In genomic region chr17:34217986-34218385, GRCm38 (mm10) we compare ENCODE assay signal across 16 mouse cellular contexts. TPM values are rescaled to one million over a fixed set of nuclear protein-coding genes. Genes with fewer than 3 reads are reported as not detected.
DNase-seq lines count a peak whose midpoint lies in the region; TF ChIP-seq lines count a peak whose summit lies in the region.
"Had no signal": no experiment of that assay in that cellular context is flagged by ENCODE, and none has a peak within 500 bp of the region (broad histone marks: within the 10 kb centered on the region; RNA-seq: fewer than 3 reads in every experiment).

No protein-coding gene starts in this region.

- no peaks in the 10 kb centered on the region for H3K79me2 ChIP-seq in heart, adult 2 months (replicated peaks; ENCODE audit: control insufficient read depth, insufficient read depth, low read length)

- 78% methylated on average over 5 of the region's 5 CpGs for WGBS in heart, adult 2 months

- no peak overlapping the region for H3K4me3 ChIP-seq in heart, adult 2 months
- H3K4me3 ChIP-seq: embryonic facial prominence, embryonic 13.5 days; forebrain, embryonic 12.5 days; heart, embryonic 12.5 days; hindbrain, embryonic 10.5 days had no signal

- H3K27me3 ChIP-seq in heart, adult 2 months (ENCODE audit: control insufficient read depth, insufficient read depth, low read length), result no peaks in the 10 kb centered on the region

- DNase-seq in adrenal gland, adult (ENCODE audit: inconsistent age in 2 of 2, low spot score in 1 of 2), result peak; percentile 3 to 21
- no peak for DNase-seq in adrenal gland, postnatal 25 days
- peak in 1 of 2 experiments; percentile 13 for DNase-seq in heart, adult 2 months
- DNase-seq in heart, adult 8-10 months (ENCODE audit: low spot score), result no peak
- DNase-seq in testis, postnatal 10 days (ENCODE audit: low spot score), result peak; percentile 38
- no peak for DNase-seq in testis, postnatal 14 days (ENCODE audit: low spot score)
- peak; percentile 0 to 1 for DNase-seq in B cell, adult 2 months
- DNase-seq: cerebellum, adult 11-12 months; cerebellum, adult 9-10 months; cerebellum, postnatal 36 days had no signal

- no peak for TF ChIP-seq CTCF in heart, adult 2 months (IDR thresholded peaks at IDR 0.05)

- no peak overlapping the region for H3K9ac ChIP-seq in heart, adult 2 months (ENCODE audit: low read depth, low read length)
- H3K9ac ChIP-seq: embryonic facial prominence, embryonic 13.5 days; forebrain, embryonic 12.5 days; heart, embryonic 12.5 days; hindbrain, embryonic 14.5 days had no signal

- peak overlapping the region; percentile 80 for H3K27ac ChIP-seq in heart, adult 2 months
- H3K27ac ChIP-seq: embryonic facial prominence, embryonic 13.5 days; forebrain, embryonic 12.5 days; hindbrain, embryonic 10.5 days; hindbrain, embryonic 14.5 days had no signal

- H3K36me3 ChIP-seq in heart, adult 2 months (ENCODE audit: control insufficient read depth, insufficient read depth, low read length), result no peaks in the 10 kb centered on the region
- H3K36me3 ChIP-seq: embryonic facial prominence, embryonic 13.5 days; forebrain, embryonic 12.5 days; heart, embryonic 12.5 days; hindbrain, embryonic 10.5 days had no signal

- intact Hi-C loops in heart, adult 2 months (cut with DNase I), result loop anchor here (5.0 kb wide), 1 partner anchor 186 kb away; the partner anchor contains the start of genes Rxrb and Slc39a7

- peaks cover 1% of the 10 kb centered on the region; the same call in 1 of the 2 replicates for H3K4me1 ChIP-seq in heart, adult 2 months (ENCODE audit: control insufficient read depth, insufficient read depth, low read length)
- H3K4me1 ChIP-seq: embryonic facial prominence, embryonic 13.5 days; forebrain, embryonic 12.5 days; heart, embryonic 12.5 days; hindbrain, embryonic 10.5 days had no signal

- no peak for TF ChIP-seq EP300 in heart, adult 2 months (IDR thresholded peaks at IDR 0.05; ENCODE audit: insufficient read depth, low read depth, low read length)

- TF ChIP-seq POLR2A in heart, adult 2 months (IDR thresholded peaks at IDR 0.05; ENCODE audit: insufficient read depth, low read depth, low read length), result no peak

RNA-seq across cellular contexts. Expression of gene Tap2, which starts 14.7 kb away (rescaled TPM):
- total RNA-seq in adrenal gland, postnatal 25 days (2021), result 43.1 and 56.6 TPM in 2 replicates
- total RNA-seq in heart, adult 2 months (2021), result 10 to 100 TPM; 26.1 to 31.2 TPM
- 25.0 and 26.5 TPM in 2 replicates for polyA plus RNA-seq in heart, adult 2 months (2012; rRNA removed)
- total RNA-seq in heart, adult 8-10 months (2022), result 10 to 100 TPM; 21.4 to 25.3 (median 24.6) TPM

RNA-seq across cellular contexts. Expression of gene Psmb8, which starts 20.5 kb away (rescaled TPM):
- total RNA-seq in adrenal gland, postnatal 25 days (2021), result 11.7 and 23.5 TPM in 2 replicates
- 10 to 100 TPM; 12.3 to 18.9 TPM for total RNA-seq in heart, adult 2 months (2021)
- 33.5 and 44.2 TPM in 2 replicates for polyA plus RNA-seq in heart, adult 2 months (2012; rRNA removed)
- 10 to 100 TPM; 10.7 to 15.1 (median 12.8) TPM for total RNA-seq in heart, adult 8-10 months (2022)

RNA-seq across cellular contexts. Expression of gene H2-Ob, which starts 20.7 kb away (rescaled TPM):
- total RNA-seq in adrenal gland, postnatal 25 days (2021), result 0.43 TPM in 1 of 2 replicates, not detected in the other
- 1 to 10 TPM in 1 of 2 experiments, under 1 TPM in 1; 0.55 to 1.0 TPM for total RNA-seq in heart, adult 2 months (2021)
- 3.5 and 6.2 TPM in 2 replicates for polyA plus RNA-seq in heart, adult 2 months (2012; rRNA removed)
- total RNA-seq in heart, adult 8-10 months (2022), result 1 to 10 TPM in 1 of 4 experiments, under 1 TPM in 3; 0.41 to 1.5 (median 0.51) TPM
- polyA plus RNA-seq: C2C12; embryonic facial prominence, embryonic 13.5 days; forebrain, embryonic 12.5 days; hindbrain, embryonic 14.5 days had no signal

RNA-seq across cellular contexts. Expression of gene Psmb9, which starts 30.4 kb away (rescaled TPM):
- 7.0 and 14.5 TPM in 2 replicates for total RNA-seq in adrenal gland, postnatal 25 days (2021)
- 10 to 100 TPM in 1 of 2 experiments, 1 to 10 TPM in 1; 6.9 to 13.5 TPM for total RNA-seq in heart, adult 2 months (2021)
- polyA plus RNA-seq in heart, adult 2 months (2012; rRNA removed), result 16.0 and 20.5 TPM in 2 replicates
- 10 to 100 TPM in 2 of 4 experiments, 1 to 10 TPM in 2; 6.9 to 12.9 (median 8.7) TPM for total RNA-seq in heart, adult 8-10 months (2022)

RNA-seq across cellular contexts. Expression of gene Tap1, which starts 30.6 kb away (rescaled TPM):
- 14.4 and 20.9 TPM in 2 replicates for total RNA-seq in adrenal gland, postnatal 25 days (2021)
- 1 to 10 TPM; 3.4 to 7.2 TPM for total RNA-seq in heart, adult 2 months (2021)
- 10.9 and 11.7 TPM in 2 replicates for polyA plus RNA-seq in heart, adult 2 months (2012; rRNA removed)
- total RNA-seq in heart, adult 8-10 months (2022), result 1 to 10 TPM; 4.4 to 5.6 (median 4.7) TPM

Comparison
In these comparisons a context has a peak if more than half of its experiments do, and no peak if none do; other contexts are left out.
1. DNase-seq: peak in adrenal gland, adult (2 of 2), testis, postnatal 10 days (single experiment) and B cell, adult 2 months (2 of 2); none in adrenal gland, postnatal 25 days (single experiment), heart, adult 8-10 months (single experiment) and testis, postnatal 14 days (single experiment).